Mouse (Mus musculus): ENCODE data around the gene Syn3. TPM values are rescaled to one million over a fixed set of nuclear protein-coding genes. Genes with fewer than 3 reads are reported as not detected.
A peak's percentile ranks its signal among the peaks of the same experiment; 100 is the strongest.
"Not testable (repeated sequence)": the region's sequence is repeated elsewhere in the genome, so short reads cannot be mapped to it uniquely, and the experiment has no call there.

Syn3 gene
- 0.16 and 0.20 TPM in 2 replicates for polyA plus RNA-seq (2015; fragmentation: Nextera tagmentation; extraction: Ambion mirVana)

GRCm38 (mm10) chr10:86498673-86499391 lies at the start of gene Syn3:
Gene Syn3, minus strand, starts transcription at chr10:86498896.
- H3K9me3 ChIP-seq (replicated peaks): no peaks in the 10 kb centered on the region
- peak; percentile 91 for ATAC-seq (ENCODE audit: insufficient read depth)
- no peaks in the 10 kb centered on the region; the same call in none of the 2 replicates for H3K27me3 ChIP-seq
- peak within 1 kb of the TSS; percentile 65 for H3K4me2 ChIP-seq
- H3K4me3 ChIP-seq (replicated peaks): peak within 1 kb of the TSS; percentile 47
- H3K36me3 ChIP-seq (replicated peaks): no peaks in the 10 kb centered on the region
- H3K9ac ChIP-seq: no peak within 1 kb of the TSS
- H3K27ac ChIP-seq (replicated peaks): no peak within 1 kb of the TSS
- H3K4me1 ChIP-seq (replicated peaks): 0 out of 2 replicates have a peak, but pooled peaks cover 4% of the 10 kb centered on the region
- under 1% methylated on average over 21 of the region's 21 CpGs for WGBS (ENCODE audit: insufficient replicate concordance)

- H3K9me3 ChIP-seq (replicated peaks); H3K9ac ChIP-seq; ATAC-seq (ENCODE audit: insufficient read depth); H3K27ac ChIP-seq (replicated peaks); H3K4me2 ChIP-seq; H3K4me1 ChIP-seq (replicated peaks); H3K36me3 ChIP-seq (replicated peaks); H3K4me3 ChIP-seq (replicated peaks); H3K27me3 ChIP-seq: not testable (repeated sequence)
- WGBS (ENCODE audit: insufficient replicate concordance): 55% methylated on average over 3 of the region's 5 CpGs
Observed at GRCm38 (mm10) chr10:86526357-86526874, 27.7 kb upstream of the Syn3 start.

GRCm38 (mm10) chr10:86513801-86514200 lies 15.1 kb upstream of the Syn3 start:
- H3K9me3 ChIP-seq (replicated peaks): no peaks in the 10 kb centered on the region
- H3K36me3 ChIP-seq (replicated peaks): no peaks in the 10 kb centered on the region
- no peaks in the 10 kb centered on the region for H3K27me3 ChIP-seq
- H3K4me3 ChIP-seq (replicated peaks): no peak overlapping the region
- no peak overlapping the region for H3K27ac ChIP-seq (replicated peaks)
- no peak overlapping the region for H3K4me2 ChIP-seq
- no peak for ATAC-seq (ENCODE audit: insufficient read depth)
- 62% methylated on average over 4 of the region's 4 CpGs for WGBS (ENCODE audit: insufficient replicate concordance)
- H3K9ac ChIP-seq: no peak overlapping the region
- H3K4me1 ChIP-seq (replicated peaks): no peaks in the 10 kb centered on the region

- Histone ChIP-seq H3K36me3 (replicated peaks) (no peaks in the 10 kb centered on the region), H3K9ac (no peak overlapping the region), H3K4me3 (replicated peaks) (no peak overlapping the region), H3K27ac (replicated peaks) (no peak overlapping the region), H3K27me3 (no peaks in the 10 kb centered on the region), H3K4me1 (replicated peaks) (no peaks in the 10 kb centered on the region), H3K4me2 (no peak overlapping the region), H3K9me3 (replicated peaks) (no peaks in the 10 kb centered on the region)
- no peak for ATAC-seq (ENCODE audit: insufficient read depth)
Observed at GRCm38 (mm10) chr10:86510941-86511340, 12.2 kb upstream of the Syn3 start.

- ATAC-seq (ENCODE audit: insufficient read depth): no peak
- 50% methylated on average over 2 of the region's 2 CpGs for WGBS (ENCODE audit: insufficient replicate concordance)
- H3K9ac ChIP-seq: no peak overlapping the region
Observed at GRCm38 (mm10) chr10:86502063-86502462, 3.4 kb upstream of the Syn3 start.

GRCm38 (mm10) chr10:86498051-86498672 lies 534 bp downstream of the Syn3 start:
- Histone ChIP-seq H3K4me2 (peak overlapping the region; percentile 65), H3K36me3 (replicated peaks) (no peaks in the 10 kb centered on the region), H3K4me3 (replicated peaks) (peak overlapping the region; percentile 47), H3K27ac (replicated peaks) (no peak overlapping the region), H3K9ac (no peak overlapping the region), H3K9me3 (replicated peaks) (no peaks in the 10 kb centered on the region), H3K27me3 (no peaks in the 10 kb centered on the region; the same call in none of the 2 replicates), H3K4me1 (replicated peaks) (0 out of 2 replicates have a peak, but pooled peaks cover 4% of the 10 kb centered on the region)
- ATAC-seq (ENCODE audit: insufficient read depth): peak; percentile 49
- 7% methylated on average over 12 of the region's 12 CpGs for WGBS (ENCODE audit: insufficient replicate concordance)

More at GRCm38 (mm10) chr10:86502063-86502462, 3.4 kb upstream of the Syn3 start:
- Histone ChIP-seq H3K4me1 (replicated peaks) (0 out of 2 replicates have a peak, but pooled peaks cover 4% of the 10 kb centered on the region), H3K27me3 (no peaks in the 10 kb centered on the region; the same call in none of the 2 replicates), H3K9me3 (replicated peaks) (no peaks in the 10 kb centered on the region), H3K4me2 (no peak overlapping the region), H3K4me3 (replicated peaks) (no peak overlapping the region), H3K36me3 (replicated peaks) (no peaks in the 10 kb centered on the region), H3K27ac (replicated peaks) (no peak overlapping the region)

GRCm38 (mm10) chr10:86495851-86496250 lies 2.8 kb downstream of the Syn3 start:
- WGBS (ENCODE audit: insufficient replicate concordance): 59% methylated on average over 2 of the region's 2 CpGs

GRCm38 (mm10) chr10:86493140-86493539 lies 5.6 kb downstream of the Syn3 start:
- WGBS (ENCODE audit: insufficient replicate concordance): 72% methylated on average over 5 of the region's 5 CpGs
- Histone ChIP-seq H3K36me3 (replicated peaks) (no peaks in the 10 kb centered on the region), H3K4me2 (no peak overlapping the region), H3K4me1 (replicated peaks) (no peaks in the 10 kb centered on the region), H3K27ac (replicated peaks) (no peak overlapping the region), H3K9me3 (replicated peaks) (no peaks in the 10 kb centered on the region), H3K9ac (no peak overlapping the region), H3K4me3 (replicated peaks) (no peak overlapping the region), H3K27me3 (no peaks in the 10 kb centered on the region; the same call in 1 of the 2 replicates)
- no peak for ATAC-seq (ENCODE audit: insufficient read depth)

More at GRCm38 (mm10) chr10:86495851-86496250, 2.8 kb downstream of the Syn3 start:
- no peak overlapping the region for H3K27ac ChIP-seq (replicated peaks)
- no peaks in the 10 kb centered on the region; the same call in none of the 2 replicates for H3K27me3 ChIP-seq
- H3K9ac ChIP-seq: no peak overlapping the region
- 0 out of 2 replicates have a peak, but pooled peaks cover 4% of the 10 kb centered on the region for H3K4me1 ChIP-seq (replicated peaks)
- H3K4me2 ChIP-seq: no peak overlapping the region
- H3K36me3 ChIP-seq (replicated peaks): no peaks in the 10 kb centered on the region
- H3K4me3 ChIP-seq (replicated peaks): no peak overlapping the region
- ATAC-seq (ENCODE audit: insufficient read depth): no peak
- H3K9me3 ChIP-seq (replicated peaks): no peaks in the 10 kb centered on the region

GRCm38 (mm10) chr10:86492089-86492907 lies 6.4 kb downstream of the Syn3 start:
- no peaks in the 10 kb centered on the region for H3K27me3 ChIP-seq
- H3K4me1 ChIP-seq (replicated peaks): no peaks in the 10 kb centered on the region
- H3K27ac ChIP-seq (replicated peaks): no peak overlapping the region
- no peak overlapping the region for H3K4me3 ChIP-seq (replicated peaks)
- WGBS (ENCODE audit: insufficient replicate concordance): 29% methylated on average over 2 of the region's 2 CpGs
- no peaks in the 10 kb centered on the region for H3K9me3 ChIP-seq (replicated peaks)
- H3K4me2 ChIP-seq: no peak overlapping the region
- H3K36me3 ChIP-seq (replicated peaks): no peaks in the 10 kb centered on the region
- no peak overlapping the region for H3K9ac ChIP-seq
- ATAC-seq (ENCODE audit: insufficient read depth): no peak

- Histone ChIP-seq H3K9me3 (replicated peaks) (no peaks in the 10 kb centered on the region), H3K27me3 (no peaks in the 10 kb centered on the region), H3K4me1 (replicated peaks) (no peaks in the 10 kb centered on the region), H3K27ac (replicated peaks) (no peak overlapping the region), H3K4me3 (replicated peaks) (no peak overlapping the region), H3K4me2 (no peak overlapping the region), H3K9ac (no peak overlapping the region), H3K36me3 (replicated peaks) (no peaks in the 10 kb centered on the region)
- ATAC-seq (ENCODE audit: insufficient read depth): no peak
- WGBS (ENCODE audit: insufficient replicate concordance): 32% methylated on average over 3 of the region's 3 CpGs
Observed at GRCm38 (mm10) chr10:86491316-86492088, 7.2 kb downstream of the Syn3 start.
